Mouse (Mus musculus): ENCODE data around the gene Actr3. TPM values are rescaled to one million over a fixed set of nuclear protein-coding genes. Genes with fewer than 3 reads are reported as not detected.
A peak's percentile ranks its signal among the peaks of the same experiment; 100 is the strongest.

The Actr3 gene
- polyA plus RNA-seq (2015; fragmentation: Nextera tagmentation; extraction: Ambion mirVana): 353 and 361 TPM in 2 replicates

GRCm38 (mm10) chr1:125435369-125436135, at the start of gene Actr3:
Actr3 (minus strand) TSS chr1:125435727.
- peak; percentile 96 for ATAC-seq (ENCODE audit: insufficient read depth, low FRiP score, low read depth)
- peak within 1 kb of the TSS; percentile 90 for H3K9ac ChIP-seq
- H3K36me3 ChIP-seq: no peaks in the 10 kb centered on the region
- peak within 1 kb of the TSS; percentile 90 for H3K4me3 ChIP-seq (replicated peaks)
- under 1% methylated on average over 41 of the region's 59 CpGs for whole genome bisulfite sequencing
- no peaks in the 10 kb centered on the region for H3K27me3 ChIP-seq (replicated peaks)
- peak within 1 kb of the TSS; percentile 99 for H3K27ac ChIP-seq
- peaks cover 2% of the 10 kb centered on the region; the same call in 1 of the 2 replicates for H3K4me1 ChIP-seq
- H3K9me3 ChIP-seq: no peaks in the 10 kb centered on the region
- H3K4me2 ChIP-seq: peak within 1 kb of the TSS; percentile 65

- Histone ChIP-seq H3K27ac (peak overlapping the region; percentile 62; the same call in 1 of the 2 replicates), H3K27me3 (replicated peaks) (no peaks in the 10 kb centered on the region), H3K4me2 (0 out of 2 replicates have a peak overlapping the region, but pooled peaks have one; percentile 4), H3K4me3 (replicated peaks) (no peak overlapping the region), H3K4me1 (peaks cover 3% of the 10 kb centered on the region; the same call in 1 of the 2 replicates), H3K9ac (no peak overlapping the region), H3K9me3 (no peaks in the 10 kb centered on the region), H3K36me3 (no peaks in the 10 kb centered on the region)
- ATAC-seq (ENCODE audit: insufficient read depth, low FRiP score, low read depth): peak; percentile 72
- 52% methylated on average over 10 of the region's 10 CpGs for WGBS
Measured at GRCm38 (mm10) chr1:125482459-125483287, 47.1 kb upstream of the Actr3 start.

GRCm38 (mm10) chr1:125481842-125482241, 46.3 kb upstream of the Actr3 start:
- Histone ChIP-seq H3K4me1 (peaks cover 3% of the 10 kb centered on the region; the same call in 1 of the 2 replicates), H3K9me3 (no peaks in the 10 kb centered on the region), H3K9ac (no peak overlapping the region), H3K27ac (peak overlapping the region; percentile 23; the same call in 1 of the 2 replicates), H3K4me3 (replicated peaks) (no peak overlapping the region), H3K27me3 (replicated peaks) (no peaks in the 10 kb centered on the region), H3K36me3 (no peaks in the 10 kb centered on the region), H3K4me2 (no peak overlapping the region)
- peak; percentile 80; the same call in 1 of the 2 replicates for ATAC-seq (ENCODE audit: insufficient read depth, low FRiP score, low read depth)

- no peak for ATAC-seq (ENCODE audit: insufficient read depth, low FRiP score, low read depth)
Measured at GRCm38 (mm10) chr1:125478588-125478987, 43.1 kb upstream of the Actr3 start.

GRCm38 (mm10) chr1:125475961-125476682, 40.6 kb upstream of the Actr3 start:
- no peaks in the 10 kb centered on the region for H3K4me1 ChIP-seq
- ATAC-seq (ENCODE audit: insufficient read depth, low FRiP score, low read depth): 0 out of 2 replicates have a peak, but pooled peaks have one; percentile 5
- no peak overlapping the region for H3K4me2 ChIP-seq
- H3K27ac ChIP-seq: no peak overlapping the region
- no peak overlapping the region for H3K4me3 ChIP-seq (replicated peaks)
- no peaks in the 10 kb centered on the region for H3K9me3 ChIP-seq
- H3K27me3 ChIP-seq (replicated peaks): no peaks in the 10 kb centered on the region
- WGBS: 42% methylated on average over 6 of the region's 6 CpGs
- no peaks in the 10 kb centered on the region for H3K36me3 ChIP-seq
- H3K9ac ChIP-seq: no peak overlapping the region

More at GRCm38 (mm10) chr1:125478588-125478987, 43.1 kb upstream of the Actr3 start:
- no peak overlapping the region for H3K4me3 ChIP-seq (replicated peaks)
- H3K9ac ChIP-seq: no peak overlapping the region
- no peak overlapping the region for H3K4me2 ChIP-seq
- 83% methylated on average over 6 of the region's 6 CpGs for WGBS
- H3K27me3 ChIP-seq (replicated peaks): no peaks in the 10 kb centered on the region
- peaks cover 3% of the 10 kb centered on the region; the same call in 1 of the 2 replicates for H3K4me1 ChIP-seq
- H3K9me3 ChIP-seq: no peaks in the 10 kb centered on the region
- no peaks in the 10 kb centered on the region for H3K36me3 ChIP-seq
- H3K27ac ChIP-seq: no peak overlapping the region

GRCm38 (mm10) chr1:125473866-125474265, 38.3 kb upstream of the Actr3 start:
- ATAC-seq (ENCODE audit: insufficient read depth, low FRiP score, low read depth): no peak
- WGBS: 85% methylated on average over 3 of the region's 3 CpGs
- H3K4me2 ChIP-seq: no peak overlapping the region

GRCm38 (mm10) chr1:125473126-125473666, 37.7 kb upstream of the Actr3 start:
- no peaks in the 10 kb centered on the region for H3K9me3 ChIP-seq
- H3K27me3 ChIP-seq (replicated peaks): no peaks in the 10 kb centered on the region
- no peak overlapping the region for H3K4me3 ChIP-seq (replicated peaks)
- no peak overlapping the region for H3K27ac ChIP-seq
- no peaks in the 10 kb centered on the region for H3K36me3 ChIP-seq
- H3K4me1 ChIP-seq: no peaks in the 10 kb centered on the region
- WGBS: 68% methylated on average over 4 of the region's 4 CpGs
- no peak overlapping the region for H3K4me2 ChIP-seq
- ATAC-seq (ENCODE audit: insufficient read depth, low FRiP score, low read depth): no peak
- H3K9ac ChIP-seq: no peak overlapping the region

More at GRCm38 (mm10) chr1:125473866-125474265, 38.3 kb upstream of the Actr3 start:
- Histone ChIP-seq H3K9me3 (no peaks in the 10 kb centered on the region), H3K27me3 (replicated peaks) (no peaks in the 10 kb centered on the region), H3K27ac (no peak overlapping the region), H3K9ac (no peak overlapping the region), H3K36me3 (no peaks in the 10 kb centered on the region), H3K4me3 (replicated peaks) (no peak overlapping the region), H3K4me1 (no peaks in the 10 kb centered on the region)

- no peak overlapping the region for H3K27ac ChIP-seq
- no peaks in the 10 kb centered on the region for H3K9me3 ChIP-seq
- no peaks in the 10 kb centered on the region for H3K36me3 ChIP-seq
- H3K9ac ChIP-seq: no peak overlapping the region
- no peaks in the 10 kb centered on the region for H3K27me3 ChIP-seq (replicated peaks)
- H3K4me3 ChIP-seq (replicated peaks): no peak overlapping the region
- ATAC-seq (ENCODE audit: insufficient read depth, low FRiP score, low read depth): no peak
- 68% methylated on average over 4 of the region's 4 CpGs for WGBS
- H3K4me1 ChIP-seq: no peaks in the 10 kb centered on the region
- H3K4me2 ChIP-seq: no peak overlapping the region
Measured at GRCm38 (mm10) chr1:125470805-125471648, 35.5 kb upstream of the Actr3 start.

- no peaks in the 10 kb centered on the region for H3K27me3 ChIP-seq (replicated peaks)
- H3K4me2 ChIP-seq: no peak overlapping the region
- no peak overlapping the region for H3K27ac ChIP-seq
- no peak for ATAC-seq (ENCODE audit: insufficient read depth, low FRiP score, low read depth)
- no peaks in the 10 kb centered on the region for H3K9me3 ChIP-seq
- H3K4me3 ChIP-seq (replicated peaks): no peak overlapping the region
- no peaks in the 10 kb centered on the region for H3K36me3 ChIP-seq
- H3K9ac ChIP-seq: no peak overlapping the region
- WGBS: 91% methylated on average over 4 of the region's 4 CpGs
- no peaks in the 10 kb centered on the region for H3K4me1 ChIP-seq
Measured at GRCm38 (mm10) chr1:125467936-125468335, 32.4 kb upstream of the Actr3 start.

GRCm38 (mm10) chr1:125466621-125467257, 31.2 kb upstream of the Actr3 start:
- Histone ChIP-seq H3K4me1 (no peaks in the 10 kb centered on the region), H3K4me2 (no peak overlapping the region), H3K36me3 (no peaks in the 10 kb centered on the region), H3K27ac (no peak overlapping the region), H3K9me3 (no peaks in the 10 kb centered on the region), H3K9ac (no peak overlapping the region), H3K27me3 (replicated peaks) (no peaks in the 10 kb centered on the region), H3K4me3 (replicated peaks) (no peak overlapping the region)
- ATAC-seq (ENCODE audit: insufficient read depth, low FRiP score, low read depth): no peak
- 60% methylated on average over 10 of the region's 10 CpGs for WGBS
